Mouse (Mus musculus): ENCODE measurements around the gene Tctex1d1.

GRCm38 (mm10) chr4:102990016-102990415 lies 11.6 kb downstream of the Tctex1d1 start:
- TF ChIP-seq POLR2A (IDR thresholded peaks at IDR 0.05; ENCODE audit: borderline replicate concordance, control insufficient read depth, low read depth, low read length): no peak
- no peak for TF ChIP-seq CTCF (IDR thresholded peaks at IDR 0.05; ENCODE audit: control insufficient read depth, insufficient read depth, low read length)
